Mouse (Mus musculus): ENCODE results near the gene 4930579F01Rik. TPM values are rescaled to one million over a fixed set of nuclear protein-coding genes. Genes with fewer than 3 reads are reported as not detected.
"Not testable (repeated sequence)": the region's sequence is repeated elsewhere in the genome, so short reads cannot be mapped to it uniquely, and the experiment has no call there.

4930579F01Rik gene
- polyA plus RNA-seq, 1 experiment from 2014 or later: not detected

DNA sequence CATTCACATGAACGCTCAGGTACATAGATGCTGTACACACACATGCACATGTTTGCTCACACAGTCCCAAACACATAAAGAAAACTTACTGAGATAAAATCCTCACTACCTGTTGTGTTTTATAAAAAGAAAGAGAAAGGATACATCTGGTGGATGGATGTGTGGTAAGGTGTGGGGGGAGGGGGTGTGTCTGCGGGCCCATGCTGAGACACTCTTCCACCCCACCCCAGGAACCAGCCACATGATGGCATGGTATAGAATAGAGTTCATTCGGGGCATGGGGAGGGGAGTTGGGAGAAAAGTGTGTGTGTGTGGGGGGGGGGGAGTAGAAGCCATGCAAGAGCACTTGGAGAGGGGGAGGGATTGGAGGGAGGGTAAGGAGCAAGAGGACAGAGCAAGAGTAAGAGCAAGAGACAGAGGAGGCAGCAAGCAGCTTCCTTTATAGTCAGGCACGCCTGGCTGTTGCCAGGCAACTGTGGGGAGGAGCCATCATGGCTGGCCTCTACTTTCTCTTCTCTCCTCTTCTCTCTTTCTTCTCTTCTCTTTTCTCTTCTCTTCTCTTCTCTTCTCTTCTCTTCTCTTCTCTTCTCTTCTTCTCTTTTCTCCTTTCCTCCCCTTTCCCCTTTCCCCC is 31.0 kb downstream of the 4930579F01Rik start:
- no peak overlapping the region for H3K4me3 ChIP-seq
- peaks cover 5% of the 10 kb centered on the region for H3K4me1 ChIP-seq
- no peak for DNase-seq (ENCODE audit: extremely low spot score, low spot score)
- no peaks in the 10 kb centered on the region for H3K27me3 ChIP-seq (ENCODE audit: poor library complexity, severe bottlenecking)
- H3K9me3 ChIP-seq: no peaks in the 10 kb centered on the region
- H3K27ac ChIP-seq: 0 out of 2 replicates have a peak overlapping the region, but pooled peaks have one; percentile 20
- WGBS: 59% methylated on average over 4 of the region's 4 CpGs
- no peaks in the 10 kb centered on the region for H3K36me3 ChIP-seq (replicated peaks)

DNA sequence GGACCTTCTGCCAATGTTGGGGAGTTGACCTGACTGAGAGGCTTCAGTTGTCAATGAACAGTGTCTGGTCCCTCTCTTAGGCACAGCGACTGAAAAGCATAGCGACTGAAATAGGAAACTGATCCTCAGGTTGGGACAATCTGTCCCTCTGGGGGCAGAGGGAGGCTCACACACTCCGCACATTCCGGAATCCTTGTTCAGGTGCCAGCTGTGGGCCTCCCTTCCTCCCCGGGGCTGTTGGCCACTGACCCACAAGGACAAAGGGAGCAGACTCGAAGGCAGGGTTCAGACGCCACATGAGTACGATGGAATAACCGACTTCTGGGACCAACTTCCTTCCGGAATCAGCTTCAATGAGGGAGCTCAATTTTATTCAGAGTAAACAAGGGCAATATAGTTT is 32.0 kb downstream of the 4930579F01Rik start:
- Histone ChIP-seq H3K9me3 (no peaks in the 10 kb centered on the region), H3K4me1 (peaks cover 5% of the 10 kb centered on the region), H3K27ac (no peak overlapping the region), H3K4me3 (no peak overlapping the region), H3K27me3 (ENCODE audit: poor library complexity, severe bottlenecking) (no peaks in the 10 kb centered on the region), H3K36me3 (replicated peaks) (peaks cover 4% of the 10 kb centered on the region)
- DNase-seq (ENCODE audit: extremely low spot score, low spot score): no peak
- 88% methylated on average over 10 of the region's 10 CpGs for WGBS

DNA sequence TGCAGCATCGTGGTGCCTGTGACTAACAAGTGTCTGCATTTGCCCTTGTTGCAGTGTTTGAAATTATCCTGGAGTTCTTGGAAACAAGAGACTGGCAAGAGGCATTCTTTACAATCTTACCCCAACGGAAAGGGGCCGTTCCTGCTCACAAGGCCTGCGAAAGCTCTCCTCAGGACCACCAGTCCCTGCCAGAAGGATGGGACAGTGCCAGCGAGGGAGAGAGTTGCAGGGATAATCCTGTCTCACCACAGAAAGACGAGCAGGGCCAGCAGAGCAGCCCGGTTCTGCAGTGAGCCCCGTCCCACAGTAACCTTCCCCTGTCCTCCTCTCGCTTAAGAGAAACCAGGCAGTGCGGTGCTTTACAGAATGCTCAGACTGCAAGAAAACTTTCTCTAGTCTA is 37.0 kb downstream of the 4930579F01Rik start:
- H3K27me3 ChIP-seq (ENCODE audit: poor library complexity, severe bottlenecking): no peaks in the 10 kb centered on the region
- no peak overlapping the region for H3K27ac ChIP-seq
- H3K9me3 ChIP-seq: no peaks in the 10 kb centered on the region
- WGBS: 70% methylated on average over 10 of the region's 10 CpGs
- H3K4me1 ChIP-seq: no peaks in the 10 kb centered on the region
- peaks cover 43% of the 10 kb centered on the region for H3K36me3 ChIP-seq (replicated peaks)
- H3K4me3 ChIP-seq: no peak overlapping the region
- DNase-seq (ENCODE audit: extremely low spot score, low spot score): no peak

DNA sequence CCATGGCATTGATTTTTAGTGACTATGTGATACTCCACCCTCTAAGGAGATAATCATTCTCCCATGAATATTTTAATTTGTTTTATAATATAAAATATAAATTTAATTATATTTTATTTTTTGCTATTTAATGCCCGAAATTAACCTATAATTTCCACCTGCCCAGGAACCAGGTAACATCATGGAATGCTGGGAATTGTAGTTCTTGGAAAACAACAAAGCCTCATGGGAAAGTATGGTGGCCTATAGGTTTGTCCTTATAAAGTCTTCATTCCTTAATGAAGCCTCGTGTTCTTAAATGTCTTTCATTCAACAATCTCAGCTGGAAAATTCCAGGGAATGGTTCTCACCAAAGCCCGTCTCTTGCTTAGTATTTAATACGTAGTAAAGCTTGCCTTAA is 38.6 kb downstream of the 4930579F01Rik start:
- H3K27ac ChIP-seq: no peak overlapping the region
- H3K4me3 ChIP-seq: no peak overlapping the region
- H3K36me3 ChIP-seq (replicated peaks): peaks cover 58% of the 10 kb centered on the region
- H3K9me3 ChIP-seq: no peaks in the 10 kb centered on the region
- DNase-seq (ENCODE audit: extremely low spot score, low spot score): no peak
- no peaks in the 10 kb centered on the region for H3K4me1 ChIP-seq
- no peaks in the 10 kb centered on the region for H3K27me3 ChIP-seq (ENCODE audit: poor library complexity, severe bottlenecking)
- WGBS: 91% methylated on average over 4 of the region's 4 CpGs

DNA sequence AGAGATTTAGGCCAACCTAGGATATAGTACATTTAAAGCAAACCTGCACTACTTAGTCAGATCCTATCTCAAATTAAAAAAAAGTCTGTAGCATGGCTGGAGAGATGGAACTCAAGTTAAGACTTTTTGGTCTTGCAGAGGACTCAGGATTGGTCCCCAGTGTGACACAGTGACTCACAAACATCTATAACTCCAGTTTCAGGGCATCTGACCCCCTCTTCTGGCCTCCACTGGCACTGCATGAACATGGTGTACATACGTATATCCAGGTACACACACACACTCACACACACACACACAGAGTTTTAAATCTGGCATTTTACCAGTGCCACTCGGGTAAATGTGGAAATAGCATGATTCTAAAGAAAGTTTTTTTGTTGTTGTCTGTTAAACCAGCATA is 44.8 kb downstream of the 4930579F01Rik start:
- Histone ChIP-seq H3K27me3 (ENCODE audit: poor library complexity, severe bottlenecking) (no peaks in the 10 kb centered on the region), H3K9me3 (no peaks in the 10 kb centered on the region), H3K4me1 (peaks cover 3% of the 10 kb centered on the region; the same call in 1 of the 2 replicates), H3K4me3 (no peak overlapping the region), H3K27ac (no peak overlapping the region), H3K36me3 (replicated peaks) (peaks cover 56% of the 10 kb centered on the region)
- 89% methylated on average over 2 of the region's 2 CpGs for WGBS
- no peak for DNase-seq (ENCODE audit: extremely low spot score, low spot score)

DNA sequence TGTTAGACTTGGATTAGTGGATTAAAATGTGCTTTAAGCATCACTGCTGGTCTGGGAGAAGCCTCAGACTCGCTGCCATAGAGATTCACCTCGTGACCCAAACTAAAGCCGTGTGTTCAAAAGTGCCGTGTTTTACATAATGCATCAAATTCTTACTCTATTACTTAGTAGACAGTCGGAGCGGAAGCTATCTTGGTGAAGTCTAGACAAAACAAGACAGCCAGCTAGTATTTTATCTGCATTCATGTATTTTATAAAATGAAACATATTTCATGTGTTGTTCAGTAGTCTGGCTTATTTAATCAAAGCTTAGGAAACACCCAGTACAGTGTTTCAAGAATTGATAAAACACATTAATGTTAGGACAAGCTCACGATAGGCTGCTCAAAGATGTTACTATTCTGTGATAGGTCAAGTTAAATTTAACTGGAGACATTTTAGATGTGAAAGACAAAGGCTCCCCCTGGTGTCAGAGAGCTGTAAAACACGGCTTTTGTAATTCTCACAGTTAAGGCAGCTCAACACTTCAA is 48.9 kb downstream of the 4930579F01Rik start, which contains the start of gene Mttp:
Gene Mttp, minus strand, starts transcription at position 327 of the 530 bp plus-strand sequence.
- 5% methylated on average over 8 of the region's 8 CpGs for WGBS
- peak; percentile 28 for DNase-seq (ENCODE audit: extremely low spot score, low spot score)
- H3K4me3 ChIP-seq: peak within 1 kb of the TSS; percentile 73

DNA sequence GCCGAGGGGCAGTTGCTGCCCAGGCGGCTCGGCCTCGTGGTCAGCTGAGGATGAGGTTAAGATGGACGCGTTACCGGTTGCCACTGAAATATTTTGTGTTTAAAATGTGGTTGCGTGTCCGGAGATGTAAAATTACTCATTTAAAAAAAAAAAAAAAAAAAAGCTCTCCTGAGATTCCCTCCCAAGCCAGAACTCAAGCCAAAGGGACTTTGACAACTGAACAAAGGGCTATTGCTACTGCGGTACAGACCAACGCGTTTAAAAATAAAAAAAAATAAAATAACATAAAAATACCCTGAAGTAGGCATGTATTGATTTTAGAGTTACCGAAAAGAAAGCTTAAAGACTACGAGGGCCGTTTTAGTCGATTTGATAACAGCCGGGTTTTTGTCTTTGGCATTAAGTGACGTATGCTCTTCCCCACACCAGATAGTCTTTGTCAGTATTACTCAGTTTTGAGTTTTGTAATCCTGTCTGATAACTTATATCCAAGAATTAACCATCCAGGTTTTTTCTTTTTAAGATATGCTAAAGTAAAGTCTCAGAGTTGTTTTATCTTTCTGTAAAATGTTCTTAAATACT is 49.5 kb downstream of the 4930579F01Rik start:
- Histone ChIP-seq H3K4me3 (peak overlapping the region; percentile 73), H3K9me3 (no peaks in the 10 kb centered on the region), H3K4me1 (peaks cover 7% of the 10 kb centered on the region), H3K36me3 (replicated peaks) (peaks cover 16% of the 10 kb centered on the region), H3K27ac (peak overlapping the region; percentile 98), H3K27me3 (ENCODE audit: poor library complexity, severe bottlenecking) (no peaks in the 10 kb centered on the region)
- DNase-seq (ENCODE audit: extremely low spot score, low spot score): no peak
- under 1% methylated on average over 18 of the region's 18 CpGs for WGBS

More for the DNA sequence above, 48.9 kb downstream of the 4930579F01Rik start, which contains the start of gene Mttp:
- Histone ChIP-seq H3K4me1 (peaks cover 7% of the 10 kb centered on the region), H3K9me3 (no peaks in the 10 kb centered on the region), H3K27ac (peak within 1 kb of the TSS; percentile 98), H3K36me3 (replicated peaks) (peaks cover 18% of the 10 kb centered on the region), H3K27me3 (ENCODE audit: poor library complexity, severe bottlenecking) (no peaks in the 10 kb centered on the region)

DNA sequence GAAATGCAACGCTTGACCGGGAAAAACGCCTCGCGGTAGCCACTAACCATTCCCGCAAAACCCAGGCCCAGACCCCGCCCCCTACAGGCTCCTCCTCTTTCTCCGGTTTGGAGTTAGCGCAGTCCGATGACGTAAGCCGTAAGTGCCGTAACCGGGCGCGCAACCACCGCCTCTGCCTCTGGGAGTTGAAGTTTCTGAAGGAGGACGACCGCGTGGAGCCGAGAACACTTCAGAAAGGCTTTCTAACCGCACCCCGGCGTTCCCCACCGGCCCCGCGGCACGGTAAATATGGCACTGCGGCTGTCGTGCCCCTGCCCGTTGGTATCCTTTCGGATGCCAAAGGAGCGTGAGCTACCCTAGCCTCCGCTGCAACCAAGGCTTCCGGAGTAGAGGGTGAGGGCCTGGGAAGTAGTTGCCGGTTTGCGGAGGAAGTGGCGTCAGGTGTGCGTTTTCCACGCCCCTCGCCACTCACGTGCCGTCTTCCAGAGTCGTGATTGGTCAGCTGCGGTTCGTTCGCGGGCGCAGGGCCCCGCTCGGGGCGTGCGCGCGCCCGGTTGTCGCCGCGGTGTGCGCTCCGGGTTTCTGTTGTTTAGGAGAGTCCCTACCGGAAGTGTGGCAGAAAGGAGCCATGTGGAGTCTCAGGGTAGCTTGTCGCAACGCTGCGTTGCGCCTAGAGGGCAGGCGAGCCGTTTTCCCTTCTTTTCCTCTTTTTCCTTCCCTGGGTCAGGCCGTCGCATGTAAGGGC is 50.1 kb downstream of the 4930579F01Rik start, which contains the start of gene Trmt10a:
Gene Trmt10a, plus strand, starts transcription at position 134 of the 745 bp plus-strand sequence.
- Histone ChIP-seq H3K4me3 (peak within 1 kb of the TSS; percentile 73), H3K27me3 (ENCODE audit: poor library complexity, severe bottlenecking) (no peaks in the 10 kb centered on the region), H3K9me3 (no peaks in the 10 kb centered on the region), H3K36me3 (replicated peaks) (peaks cover 10% of the 10 kb centered on the region), H3K27ac (peak within 1 kb of the TSS; percentile 98), H3K4me1 (peaks cover 7% of the 10 kb centered on the region)
- peak; percentile 98 for DNase-seq (ENCODE audit: extremely low spot score, low spot score)
- under 1% methylated on average over 70 of the region's 70 CpGs for WGBS

DNA sequence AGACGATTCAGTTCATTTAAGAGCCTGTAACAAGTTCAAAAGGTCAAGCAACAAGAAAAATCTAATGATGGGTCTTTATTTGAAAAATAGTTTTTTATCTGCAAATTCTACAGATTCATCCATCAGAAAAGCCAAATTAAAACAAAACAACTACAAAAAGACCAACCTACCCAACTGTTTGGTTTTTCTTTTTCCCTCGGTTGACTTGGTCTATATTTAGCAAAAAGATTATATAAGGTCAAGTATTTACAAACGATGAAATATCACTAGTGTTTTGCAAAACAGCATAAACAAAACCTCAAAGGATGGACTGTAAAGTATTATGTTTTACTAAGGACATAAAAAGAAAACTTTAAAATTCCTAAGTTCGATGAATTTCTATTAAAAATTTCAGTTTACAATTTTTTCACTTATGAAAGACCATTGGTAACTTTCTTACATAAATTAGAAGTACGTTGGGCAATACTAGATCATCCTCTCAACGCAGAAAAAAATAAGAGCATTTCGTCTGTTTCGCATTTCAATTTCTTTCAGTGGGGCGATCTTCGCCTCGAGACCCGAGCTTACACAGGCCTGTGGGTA is 50.8 kb downstream of the 4930579F01Rik start:
- peak overlapping the region; percentile 73 for H3K4me3 ChIP-seq
- H3K9me3 ChIP-seq: no peaks in the 10 kb centered on the region
- H3K27ac ChIP-seq: peak overlapping the region; percentile 98
- DNase-seq (ENCODE audit: extremely low spot score, low spot score): no peak
- peaks cover 7% of the 10 kb centered on the region for H3K4me1 ChIP-seq
- no peaks in the 10 kb centered on the region for H3K27me3 ChIP-seq (ENCODE audit: poor library complexity, severe bottlenecking)
- WGBS: 11% methylated on average over 12 of the region's 12 CpGs
- peaks cover 12% of the 10 kb centered on the region; the same call in 1 of the 2 replicates for H3K36me3 ChIP-seq (replicated peaks)

DNA sequence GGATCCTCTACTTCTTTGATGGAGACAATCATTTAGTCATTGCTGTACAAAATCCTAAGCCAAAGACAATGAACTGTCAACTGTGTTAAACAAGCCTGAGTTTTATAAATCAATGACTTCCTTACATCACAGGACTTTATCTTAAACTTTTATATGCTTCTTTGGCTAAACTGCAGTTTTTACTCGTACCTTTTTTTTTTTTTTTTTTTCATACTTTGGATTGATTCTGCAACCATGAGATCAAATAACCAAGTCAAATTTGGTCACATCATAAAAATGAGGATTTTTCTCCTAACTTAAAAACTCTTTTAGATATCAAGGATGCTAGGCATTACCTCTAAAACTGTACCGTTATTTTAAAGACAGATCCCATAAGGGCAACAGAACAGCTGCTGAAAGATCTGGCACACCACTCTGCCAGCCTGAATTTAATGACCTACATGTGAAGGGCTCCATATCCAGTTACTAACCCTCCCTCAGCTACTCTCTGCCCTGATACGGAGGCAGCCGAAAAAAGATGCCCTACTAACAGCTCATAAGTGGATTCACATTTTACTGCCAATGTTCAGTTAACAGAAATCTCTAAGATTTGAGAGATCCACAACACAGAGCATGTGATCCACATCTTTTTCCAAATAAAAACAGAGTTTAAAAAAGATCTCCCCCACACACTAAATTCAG is 51.4 kb downstream of the 4930579F01Rik start:
- peak overlapping the region; percentile 98; the same call in 1 of the 2 replicates for H3K27ac ChIP-seq
- H3K27me3 ChIP-seq (ENCODE audit: poor library complexity, severe bottlenecking): no peaks in the 10 kb centered on the region
- H3K4me1 ChIP-seq: peaks cover 7% of the 10 kb centered on the region
- no peaks in the 10 kb centered on the region for H3K9me3 ChIP-seq
- H3K36me3 ChIP-seq (replicated peaks): peaks cover 10% of the 10 kb centered on the region; the same call in 1 of the 2 replicates
- peak overlapping the region; percentile 73 for H3K4me3 ChIP-seq
- DNase-seq (ENCODE audit: extremely low spot score, low spot score): no peak
- WGBS: 70% methylated on average over 4 of the region's 4 CpGs

DNA sequence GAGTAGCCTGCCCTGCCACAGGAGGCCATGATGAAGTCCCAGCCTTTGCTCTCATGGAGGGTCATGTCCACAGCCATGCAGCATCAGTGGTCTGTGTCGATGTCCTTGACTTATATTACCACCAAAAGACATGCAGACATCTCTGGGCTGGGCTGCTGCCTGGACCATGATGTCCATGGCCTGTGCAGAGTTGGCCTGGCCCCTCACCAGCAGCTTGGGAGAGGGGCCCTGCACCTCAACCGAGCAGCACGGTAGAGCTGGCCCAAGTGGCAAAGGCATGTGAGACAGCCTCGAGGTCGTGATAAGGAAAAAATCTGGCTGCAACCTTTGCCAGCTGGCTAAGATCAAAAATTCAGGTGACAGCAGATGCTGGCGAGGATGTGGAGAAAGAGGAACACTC is 54.0 kb downstream of the 4930579F01Rik start:
- H3K4me1 ChIP-seq: peaks cover 7% of the 10 kb centered on the region
- no peaks in the 10 kb centered on the region for H3K9me3 ChIP-seq
- 89% methylated on average over 6 of the region's 6 CpGs for WGBS
- no peak for DNase-seq (ENCODE audit: extremely low spot score, low spot score)
- peaks cover 10% of the 10 kb centered on the region; the same call in 1 of the 2 replicates for H3K36me3 ChIP-seq (replicated peaks)
- no peak overlapping the region for H3K4me3 ChIP-seq
- H3K27me3 ChIP-seq (ENCODE audit: poor library complexity, severe bottlenecking): no peaks in the 10 kb centered on the region
- H3K27ac ChIP-seq: no peak overlapping the region

DNA sequence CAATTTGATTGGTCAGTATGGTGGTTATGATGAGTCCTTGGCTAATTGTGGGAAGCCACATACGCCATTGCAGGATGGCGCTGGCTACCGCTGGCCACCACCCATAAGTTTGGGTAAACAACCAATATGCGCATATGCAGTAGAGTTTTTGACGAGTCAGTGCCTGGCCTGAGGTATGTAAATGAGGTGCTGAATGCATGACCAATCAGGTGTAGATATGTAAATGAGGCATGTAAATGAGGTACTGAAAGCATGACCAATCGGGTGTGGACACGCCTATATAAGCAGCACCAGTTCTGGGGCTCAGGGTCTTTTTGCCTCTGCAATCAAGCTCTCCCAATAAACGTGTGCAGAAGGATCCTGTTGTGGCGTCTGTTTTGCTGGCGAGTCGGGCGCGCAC is 55.5 kb downstream of the 4930579F01Rik start:
- not testable (repeated sequence) for H3K4me1 ChIP-seq; H3K27ac ChIP-seq; H3K36me3 ChIP-seq (replicated peaks); H3K9me3 ChIP-seq; H3K27me3 ChIP-seq (ENCODE audit: poor library complexity, severe bottlenecking); H3K4me3 ChIP-seq
- DNase-seq (ENCODE audit: extremely low spot score, low spot score): peak; percentile 1
- WGBS: 96% methylated on average over 13 of the region's 13 CpGs
